Mouse (Mus musculus) regulatory T cell (primary cell): ENCODE data around the gene Gnb5.

Experiments
- in situ Hi-C: fragments of 300-600 bp; cut with MboI, MseI; formaldehyde crosslinking; loops from one replicate; pipeline ENCODE4 v1.15.1; 2025; ENCODE audit warnings: high pct_unique_total_duplicates

Gene Gnb5

GRCm38 (mm10) chr9:75303701-75304261 is 2.3 kb upstream of the Gnb5 start:
- in situ Hi-C loops = no loop called here

- in situ Hi-C loops = no loop called here
Observed at GRCm38 (mm10) chr9:75304286-75304685, 1.8 kb upstream of the Gnb5 start.

GRCm38 (mm10) chr9:75307015-75307414 is 927 bp downstream of the Gnb5 start:
- in situ Hi-C loops = no loop called here

- in situ Hi-C loops = no loop called here
Observed at GRCm38 (mm10) chr9:75308621-75309020, 2.5 kb downstream of the Gnb5 start.

GRCm38 (mm10) chr9:75312008-75312407 is 5.9 kb downstream of the Gnb5 start:
- in situ Hi-C loops = no loop called here

GRCm38 (mm10) chr9:75313138-75313831 is 7.2 kb downstream of the Gnb5 start:
- in situ Hi-C loops = no loop called here

- in situ Hi-C loops = no loop called here
Observed at GRCm38 (mm10) chr9:75313832-75314516, 7.9 kb downstream of the Gnb5 start.

GRCm38 (mm10) chr9:75314517-75315105 is 8.5 kb downstream of the Gnb5 start:
- in situ Hi-C loops = no loop called here

GRCm38 (mm10) chr9:75315238-75315637 is 9.2 kb downstream of the Gnb5 start:
- in situ Hi-C loops = no loop called here

- in situ Hi-C loops = no loop called here
Observed at GRCm38 (mm10) chr9:75316771-75317170, 10.7 kb downstream of the Gnb5 start.

- in situ Hi-C loops = no loop called here
Observed at GRCm38 (mm10) chr9:75318196-75318595, 12.1 kb downstream of the Gnb5 start.

GRCm38 (mm10) chr9:75319365-75319764 is 13.3 kb downstream of the Gnb5 start:
- in situ Hi-C loops = no loop called here

- in situ Hi-C loops = no loop called here
Observed at GRCm38 (mm10) chr9:75322099-75322885, 16.2 kb downstream of the Gnb5 start.

GRCm38 (mm10) chr9:75328047-75328446 is 22.0 kb downstream of the Gnb5 start:
- in situ Hi-C loops = no loop called here

- in situ Hi-C loops = no loop called here
Observed at GRCm38 (mm10) chr9:75330821-75331220, 24.7 kb downstream of the Gnb5 start.

GRCm38 (mm10) chr9:75334440-75334839 is 28.4 kb downstream of the Gnb5 start:
- in situ Hi-C loops = no loop called here

- in situ Hi-C loops = no loop called here
Observed at GRCm38 (mm10) chr9:75338016-75338415, 31.9 kb downstream of the Gnb5 start.

GRCm38 (mm10) chr9:75342433-75342832 is 36.3 kb downstream of the Gnb5 start:
- in situ Hi-C loops = no loop called here

GRCm38 (mm10) chr9:75347458-75347857 is 41.4 kb downstream of the Gnb5 start, which contains the start of gene Bcl2l10:
Bcl2l10 (plus strand) TSS chr9:75347758.
- in situ Hi-C loops = no loop called here

GRCm38 (mm10) chr9:75348066-75348465 is 42.0 kb downstream of the Gnb5 start:
- in situ Hi-C loops = no loop called here

GRCm38 (mm10) chr9:75348641-75349040 is 42.6 kb downstream of the Gnb5 start:
- in situ Hi-C loops = no loop called here

- in situ Hi-C loops = no loop called here
Observed at GRCm38 (mm10) chr9:75353094-75353493, 47.0 kb downstream of the Gnb5 start.
